Mouse (Mus musculus) bone marrow, adult 2 months (tissue): ENCODE data around the gene Zfp462. TPM values are rescaled to one million over a fixed set of nuclear protein-coding genes. Genes with fewer than 3 reads are reported as not detected.

Experiments used
- H3K27ac ChIP-seq: fragments of 200-500 bp; 2 replicates; pipeline ENCODE4 v1.5.1; 2012; ENCODE audit warnings: low read depth, mild to moderate bottlenecking, control low read depth, inconsistent platforms, low read length; ENCODE audit not compliant: control insufficient read depth, poor library complexity, insufficient read depth
- H3K4me1 ChIP-seq: fragments of 200-500 bp; 2 replicates; pipeline ENCODE4 v1.6.1; 2011; ENCODE audit warnings: low read length; ENCODE audit not compliant: control insufficient read depth, insufficient read depth
- H3K4me3 ChIP-seq: fragments of 200-500 bp; replicated peaks from 2 replicates; pipeline ENCODE3; 2011; ENCODE audit warnings: mild to moderate bottlenecking, low read depth, low read length, control low read depth; ENCODE audit not compliant: control insufficient read depth
- CTCF ChIP-seq: fragments of 200-500 bp; IDR thresholded peaks from 2 replicates; pipeline ENCODE4 v1.5.1; 2011; ENCODE audit warnings: low read length, control low read depth; ENCODE audit not compliant: control insufficient read depth, insufficient read depth
- POLR2A ChIP-seq: fragments of 200-500 bp; IDR thresholded peaks from 2 replicates; pipeline ENCODE4 v1.6.1; 2011; ENCODE audit warnings: low read depth, mild to moderate bottlenecking, control low read depth, low read length, borderline replicate concordance; ENCODE audit not compliant: control insufficient read depth
- WGBS: fragments of 180-500 bp; shearing (Covaris S2); methylation state at CpG from one replicate; pipeline ENCODE4 v1.1.7; 2018; 5-methylcytosine and 5-hydroxymethylcytosine counted together
- polyA plus RNA-seq: library from polyadenylated mRNA; stranded (reverse); fragments of >200 nt; gene quantifications from 2 replicates; pipeline ENCODE4 v1.2.4, GENCODE M21; 2011; ENCODE audit warnings: low replicate concordance; ENCODE audit not compliant: missing spikeins, insufficient read depth, insufficient read length

Gene Zfp462
- polyA plus RNA-seq, 1 experiment = 2.1 TPM

- Histone ChIP-seq H3K4me1 (no peaks in the 10 kb centered on the region), H3K27ac (no peak overlapping the region), H3K4me3 (no peak overlapping the region)
- 76% methylated on average over 2 of the region's 2 CpGs for whole genome bisulfite sequencing
- TF ChIP-seq POLR2A = no peak
- no peak for TF ChIP-seq CTCF
Measured at GRCm38 (mm10) chr4:54996064-54996463, 51.2 kb downstream of the Zfp462 start.

DNA sequence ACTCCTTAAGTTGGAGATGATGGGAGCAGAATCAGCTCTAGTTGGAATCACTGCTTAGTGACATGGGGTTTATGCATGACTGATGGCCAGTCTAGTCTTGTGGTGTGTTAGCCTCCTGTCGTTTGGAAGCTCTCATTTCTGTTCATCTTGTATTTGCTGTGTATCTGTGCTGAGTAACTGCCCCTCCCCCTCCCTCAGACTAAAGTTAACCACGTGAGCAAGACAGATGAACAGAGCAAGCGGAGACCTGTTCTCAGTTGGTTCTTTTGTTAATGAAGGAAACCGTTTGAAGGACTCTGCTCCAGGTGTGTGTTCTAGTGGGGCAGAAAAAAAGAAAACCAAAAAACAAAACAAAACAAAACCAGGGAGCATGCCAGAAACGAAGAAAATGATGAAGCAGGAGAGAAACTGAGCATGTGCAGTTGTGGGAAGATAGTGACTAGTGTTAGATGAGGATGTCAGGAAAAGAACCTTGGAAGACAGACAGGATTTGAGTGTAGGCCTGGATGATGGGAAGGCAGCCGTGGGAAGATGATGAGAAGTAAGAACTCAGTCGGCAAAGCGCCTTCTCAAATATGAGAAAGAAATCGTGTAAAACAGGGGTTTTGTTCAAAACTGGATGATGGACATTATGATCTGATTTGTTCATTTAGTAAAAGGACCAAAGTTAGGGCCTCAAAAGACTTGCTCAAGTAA, 53.4 kb downstream of the Zfp462 start:
- Histone ChIP-seq H3K4me1 (no peaks in the 10 kb centered on the region), H3K4me3 (no peak overlapping the region), H3K27ac (no peak overlapping the region)
- no peak for TF ChIP-seq CTCF
- TF ChIP-seq POLR2A = no peak
- 77% methylated on average over 9 of the region's 9 CpGs for WGBS

DNA sequence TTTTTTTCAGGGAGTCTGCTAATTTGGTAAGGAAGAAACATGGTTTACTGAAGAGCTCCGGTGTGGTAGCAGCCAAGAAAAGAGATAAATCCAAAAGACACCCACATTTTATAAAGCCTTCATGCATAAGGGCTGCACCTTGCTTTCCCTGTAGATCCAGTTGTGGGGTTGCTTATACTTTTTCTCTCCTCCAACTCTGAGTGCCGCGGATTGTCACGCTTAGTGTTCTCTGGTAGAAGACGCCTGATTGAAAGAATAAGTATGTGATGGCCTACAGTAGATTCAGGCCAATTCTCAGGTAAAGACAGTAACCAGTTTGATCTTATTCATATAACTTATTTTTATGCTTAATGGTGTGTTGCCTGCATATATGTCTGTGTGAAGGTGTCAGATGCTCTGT, 54.7 kb downstream of the Zfp462 start:
- TF ChIP-seq CTCF (no peak), POLR2A (no peak)
- H3K27ac ChIP-seq = no peak overlapping the region
- H3K4me1 ChIP-seq = no peaks in the 10 kb centered on the region
- 88% methylated on average over 5 of the region's 5 CpGs for WGBS
- H3K4me3 ChIP-seq = no peak overlapping the region

GRCm38 (mm10) chr4:55001386-55001785, 56.5 kb downstream of the Zfp462 start:
- no peak overlapping the region for H3K4me3 ChIP-seq
- no peaks in the 10 kb centered on the region for H3K4me1 ChIP-seq
- 77% methylated on average over 3 of the region's 3 CpGs for WGBS
- TF ChIP-seq CTCF (no peak), POLR2A (no peak)
- H3K27ac ChIP-seq = no peak overlapping the region

- H3K4me3 ChIP-seq = no peak overlapping the region
- 54% methylated on average over 6 of the region's 6 CpGs for WGBS
- H3K27ac ChIP-seq = no peak overlapping the region
- TF ChIP-seq CTCF (no peak), POLR2A (no peak)
- H3K4me1 ChIP-seq = no peaks in the 10 kb centered on the region
Measured at GRCm38 (mm10) chr4:55003128-55003527, 58.3 kb downstream of the Zfp462 start.

- TF ChIP-seq CTCF (no peak), POLR2A (no peak)
- no peak overlapping the region for H3K4me3 ChIP-seq
- no peaks in the 10 kb centered on the region for H3K4me1 ChIP-seq
- 74% methylated on average over 4 of the region's 4 CpGs for WGBS
- H3K27ac ChIP-seq = no peak overlapping the region
Measured at GRCm38 (mm10) chr4:55005066-55005465, 60.2 kb downstream of the Zfp462 start.

DNA sequence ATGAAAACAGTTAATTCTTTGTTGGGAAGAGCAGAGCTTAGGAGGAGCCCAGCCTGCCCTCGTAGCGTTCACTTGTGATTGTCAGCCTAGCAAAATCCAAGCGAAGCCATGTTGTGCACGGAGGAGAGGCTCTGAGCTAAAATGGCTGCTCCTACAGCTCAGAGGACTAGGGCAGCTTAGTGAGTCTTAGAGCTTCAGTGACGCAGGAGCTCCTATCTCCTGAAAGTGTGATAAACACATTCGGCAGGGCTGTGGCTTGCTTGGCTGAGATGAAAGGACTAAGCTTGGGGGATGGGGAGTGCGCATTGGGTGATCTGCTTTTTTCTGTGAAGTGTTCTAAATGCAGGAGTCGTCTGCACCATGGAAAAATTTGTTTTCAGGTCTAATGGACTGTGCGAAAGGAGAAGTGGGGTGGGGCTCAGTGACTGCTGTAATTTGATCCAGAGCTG, 60.7 kb downstream of the Zfp462 start:
- TF ChIP-seq POLR2A = no peak
- no peak for TF ChIP-seq CTCF
- Histone ChIP-seq H3K4me1 (no peaks in the 10 kb centered on the region), H3K27ac (no peak overlapping the region), H3K4me3 (no peak overlapping the region)
- WGBS = 56% methylated on average over 9 of the region's 9 CpGs

DNA sequence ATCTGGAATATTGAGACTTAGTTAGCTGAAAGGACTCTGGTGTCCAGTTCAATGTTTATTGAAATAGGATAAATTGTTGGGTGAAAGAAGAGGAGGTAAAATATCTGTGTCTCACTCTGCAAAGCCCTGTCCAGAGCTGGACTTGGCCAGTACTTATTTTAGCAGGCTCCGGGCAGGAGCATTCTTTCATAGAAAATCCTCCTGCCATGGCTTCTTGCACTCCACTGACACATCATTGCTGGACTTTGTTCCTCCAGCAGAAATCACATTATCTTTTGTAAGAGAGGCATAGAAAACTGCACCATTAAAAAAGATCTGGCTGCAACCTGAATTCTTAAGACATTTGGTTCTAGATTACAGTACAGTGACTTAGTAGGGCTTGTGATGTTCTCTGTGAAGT, 61.2 kb downstream of the Zfp462 start:
- Histone ChIP-seq H3K27ac (no peak overlapping the region), H3K4me3 (no peak overlapping the region), H3K4me1 (no peaks in the 10 kb centered on the region)
- 82% methylated on average over 1 of the region's 1 CpGs for WGBS
- TF ChIP-seq CTCF = no peak
- no peak for TF ChIP-seq POLR2A

DNA sequence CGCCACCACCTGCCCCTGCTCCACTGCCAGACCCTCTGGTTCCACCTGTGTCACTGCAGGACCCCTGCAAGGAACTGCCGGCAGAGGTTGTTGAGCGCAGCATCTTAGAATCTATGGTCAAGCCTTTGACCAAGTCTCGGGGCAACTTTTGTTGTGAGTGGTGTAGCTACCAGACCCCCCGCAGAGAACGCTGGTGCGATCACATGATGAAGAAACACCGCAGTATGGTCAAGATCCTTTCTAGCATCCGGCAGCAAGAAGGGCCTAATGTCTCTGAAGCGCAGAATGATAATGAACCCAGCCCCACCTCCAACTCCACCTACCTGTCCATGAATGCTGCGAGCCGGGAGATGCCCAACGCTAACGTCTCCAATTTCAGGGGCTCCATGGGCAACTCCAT, 63.8 kb downstream of the Zfp462 start:
- WGBS = 92% methylated on average over 14 of the region's 14 CpGs
- H3K27ac ChIP-seq = no peak overlapping the region
- no peak for TF ChIP-seq CTCF
- TF ChIP-seq POLR2A = no peak
- H3K4me1 ChIP-seq = no peaks in the 10 kb centered on the region
- no peak overlapping the region for H3K4me3 ChIP-seq
